Mouse (Mus musculus) monocyte, adult 59 days (primary cell): ENCODE measurements around the gene Trim63. TPM values are rescaled to one million over a fixed set of nuclear protein-coding genes. Genes with fewer than 3 reads are reported as not detected.

ENCODE experiments used
- total RNA-seq, 2 experiments: library from RNA; stranded (reverse); gene quantifications; one replicate each; pipeline ENCODE4 v1.2.4; 2023

The Trim63 gene
- not detected for total RNA-seq

GRCm38 (mm10) chr4:134314876-134315275, at the start of gene Trim63:
Gene Trim63 (plus strand): TSS chr4:134315120.

GRCm38 (mm10) chr4:134287575-134288025, 27.3 kb upstream of the Trim63 start, which contains the start of gene Pdik1l:
Gene Pdik1l (minus strand): TSS chr4:134287895.

GRCm38 (mm10) chr4:134343071-134344031, 28.4 kb downstream of the Trim63 start, which contains the start of gene Slc30a2:
Gene Slc30a2 (plus strand): TSS chr4:134343181.

Other genes starting within 250 kb of the Trim63 start
- 1,000 to 10,000 TPM in 1 of 2 experiments, 100 to 1,000 TPM in 1; 974 to 1,106 TPM for gene Cd52, start 220.0 kb upstream of the Trim63 start, total RNA-seq
- gene Ubxn11, start 212.6 kb upstream of the Trim63 start, total RNA-seq: 1 to 10 TPM; 3.6 to 8.2 TPM
- 100 to 1,000 TPM; 743 to 766 TPM for gene Sh3bgrl3, start 186.3 kb upstream of the Trim63 start, total RNA-seq
- 10 to 100 TPM; 14.3 to 16.1 TPM for gene Cep85, start 128.0 kb upstream of the Trim63 start, total RNA-seq
- gene Gm7534, start 112.1 kb upstream of the Trim63 start, total RNA-seq: not detected
- gene Catsper4, start 87.7 kb upstream of the Trim63 start, total RNA-seq: not detected
- not detected for gene Cnksr1, start 76.7 kb upstream of the Trim63 start, total RNA-seq
- gene E130218I03Rik, start 71.5 kb upstream of the Trim63 start, total RNA-seq: not detected
- gene Zfp593, start 69.5 kb upstream of the Trim63 start, total RNA-seq: 10 to 100 TPM; 12.7 to 15.7 TPM
- gene Gm30191, start 68.2 kb upstream of the Trim63 start, total RNA-seq: not detected
- not detected for gene Grrp1, start 61.0 kb upstream of the Trim63 start, total RNA-seq
- gene Pdik1l, start 27.2 kb upstream of the Trim63 start, total RNA-seq: 10 to 100 TPM in 1 of 2 experiments, 1 to 10 TPM in 1; 9.4 to 10.7 TPM
- gene Slc30a2, start 28.1 kb downstream of the Trim63 start, total RNA-seq: not detected
- gene Extl1, start 68.7 kb downstream of the Trim63 start, total RNA-seq: under 1 TPM; 0.10 to 0.39 TPM
- gene Pafah2, start 81.2 kb downstream of the Trim63 start, total RNA-seq: 1 to 10 TPM; 2.5 to 3.1 TPM
- 1 to 10 TPM; 5.8 to 9.0 TPM for gene Stmn1, start 153.2 kb downstream of the Trim63 start, total RNA-seq
- 10 to 100 TPM; 11.4 to 12.1 TPM for gene Paqr7, start 181.6 kb downstream of the Trim63 start, total RNA-seq
- not detected for gene Aunip, start 195.9 kb downstream of the Trim63 start, total RNA-seq
- 10 to 100 TPM; 36.3 to 43.1 TPM for gene Mtfr1l, start 220.3 kb downstream of the Trim63 start, total RNA-seq
- gene Selenon, start 237.0 kb downstream of the Trim63 start, total RNA-seq: 10 to 100 TPM; 23.7 to 33.2 TPM